Mouse (Mus musculus) forebrain, embryonic 10.5 days (tissue): ENCODE measurements around the gene Tmem17. TPM values are rescaled to one million over a fixed set of nuclear protein-coding genes. Genes with fewer than 3 reads are reported as not detected.

Experiments used
- DNase-seq: peaks from one replicate; pipeline ENCODE4 v3.0.0-alpha.2; 2017; ENCODE audit warnings: low spot score; ENCODE audit errors: extremely low spot score
- H3K27ac ChIP-seq: fragments of 300-500 bp; sonication (generic); 2 replicates; pipeline ENCODE4 v1.5.1; 2016; ENCODE audit warnings: mild to moderate bottlenecking
- H3K27me3 ChIP-seq: fragments of 300-500 bp; sonication (generic); 2 replicates; pipeline ENCODE4 v1.6.1; 2016; ENCODE audit warnings: mild to moderate bottlenecking; ENCODE audit not compliant: poor library complexity, severe bottlenecking
- H3K36me3 ChIP-seq: fragments of 300-500 bp; sonication (generic); replicated peaks from 2 replicates; pipeline ENCODE4 v1.6.1; 2016; ENCODE audit warnings: mild to moderate bottlenecking, moderate library complexity
- H3K4me1 ChIP-seq: fragments of 300-500 bp; sonication (generic); 2 replicates; pipeline ENCODE4 v1.6.1; 2016
- H3K4me3 ChIP-seq: fragments of 300-500 bp; sonication (generic); 2 replicates; pipeline ENCODE4 v1.5.1; 2016; ENCODE audit warnings: mild to moderate bottlenecking, moderate library complexity
- H3K9me3 ChIP-seq: fragments of 300-500 bp; sonication (generic); 2 replicates; pipeline ENCODE4 v1.6.1; 2016; ENCODE audit warnings: mild to moderate bottlenecking, moderate library complexity
- WGBS: fragments of 180-500 bp; shearing (Covaris S2); methylation state at CpG from one replicate; pipeline ENCODE4 v1.1.7; 2016; 5-methylcytosine and 5-hydroxymethylcytosine counted together
- polyA plus RNA-seq: library from polyadenylated mRNA; unstranded; fragments of >200 nt; fragmentation: Nextera tagmentation; extraction: Ambion mirVana; gene quantifications from 2 replicates; pipeline ENCODE4 v1.2.1, GENCODE M21; 2016

Gene Tmem17
- polyA plus RNA-seq, 1 experiment from 2014 or later = 14.1 TPM

- H3K27ac ChIP-seq = no peak overlapping the region
- peaks cover under 1% of the 10 kb centered on the region; the same call in 1 of the 2 replicates for H3K4me1 ChIP-seq
- 86% methylated on average over 6 of the region's 6 CpGs for WGBS
- H3K27me3 ChIP-seq = no peaks in the 10 kb centered on the region
- H3K4me3 ChIP-seq = no peak overlapping the region
- peaks cover 17% of the 10 kb centered on the region; the same call in 1 of the 2 replicates for H3K9me3 ChIP-seq
- no peak for DNase-seq
- H3K36me3 ChIP-seq = peaks cover 40% of the 10 kb centered on the region
Measured at GRCm38 (mm10) chr11:22518445-22518844, 6.6 kb downstream of the Tmem17 start.

GRCm38 (mm10) chr11:22520251-22520650 is 8.4 kb downstream of the Tmem17 start:
- H3K36me3 ChIP-seq = peaks cover 40% of the 10 kb centered on the region
- H3K27me3 ChIP-seq = no peaks in the 10 kb centered on the region
- 93% methylated on average over 4 of the region's 4 CpGs for WGBS
- peaks cover 17% of the 10 kb centered on the region; the same call in 1 of the 2 replicates for H3K9me3 ChIP-seq
- DNase-seq = no peak
- no peak overlapping the region for H3K27ac ChIP-seq
- H3K4me3 ChIP-seq = no peak overlapping the region
- H3K4me1 ChIP-seq = no peaks in the 10 kb centered on the region

GRCm38 (mm10) chr11:22524606-22525005 is 12.7 kb downstream of the Tmem17 start:
- WGBS = 83% methylated on average over 1 of the region's 1 CpGs
- Histone ChIP-seq H3K4me1 (no peaks in the 10 kb centered on the region), H3K9me3 (peaks cover 16% of the 10 kb centered on the region; the same call in 1 of the 2 replicates), H3K4me3 (no peak overlapping the region), H3K27ac (no peak overlapping the region), H3K27me3 (no peaks in the 10 kb centered on the region), H3K36me3 (peaks cover 14% of the 10 kb centered on the region)
- no peak for DNase-seq

- Histone ChIP-seq H3K9me3 (no peaks in the 10 kb centered on the region), H3K27ac (no peak overlapping the region), H3K4me1 (no peaks in the 10 kb centered on the region), H3K27me3 (no peaks in the 10 kb centered on the region), H3K36me3 (no peaks in the 10 kb centered on the region), H3K4me3 (no peak overlapping the region)
- no peak for DNase-seq
- WGBS = 59% methylated on average over 1 of the region's 1 CpGs
Measured at GRCm38 (mm10) chr11:22540600-22540999, 28.7 kb downstream of the Tmem17 start.

- H3K27me3 ChIP-seq = no peaks in the 10 kb centered on the region
- no peak overlapping the region for H3K4me3 ChIP-seq
- no peaks in the 10 kb centered on the region for H3K9me3 ChIP-seq
- H3K4me1 ChIP-seq = peaks cover 12% of the 10 kb centered on the region
- no peaks in the 10 kb centered on the region for H3K36me3 ChIP-seq
- no peak for DNase-seq
- 94% methylated on average over 1 of the region's 1 CpGs for WGBS
- H3K27ac ChIP-seq = no peak overlapping the region
Measured at GRCm38 (mm10) chr11:22560061-22560460, 48.2 kb downstream of the Tmem17 start.

- no peak overlapping the region for H3K4me3 ChIP-seq
- WGBS = 55% methylated on average over 6 of the region's 6 CpGs
- no peaks in the 10 kb centered on the region for H3K9me3 ChIP-seq
- no peak overlapping the region for H3K27ac ChIP-seq
- H3K4me1 ChIP-seq = peaks cover 12% of the 10 kb centered on the region
- DNase-seq = no peak
- H3K27me3 ChIP-seq = no peaks in the 10 kb centered on the region
- H3K36me3 ChIP-seq = no peaks in the 10 kb centered on the region
Measured at GRCm38 (mm10) chr11:22560503-22561328, 48.8 kb downstream of the Tmem17 start.

GRCm38 (mm10) chr11:22561329-22561592 is 49.4 kb downstream of the Tmem17 start:
- 98% methylated on average over 4 of the region's 4 CpGs for WGBS
- Histone ChIP-seq H3K4me3 (no peak overlapping the region), H3K4me1 (peaks cover 12% of the 10 kb centered on the region), H3K27me3 (no peaks in the 10 kb centered on the region), H3K9me3 (no peaks in the 10 kb centered on the region), H3K27ac (no peak overlapping the region), H3K36me3 (no peaks in the 10 kb centered on the region)
- DNase-seq = no peak

GRCm38 (mm10) chr11:22563706-22564105 is 51.8 kb downstream of the Tmem17 start:
- WGBS = 80% methylated on average over 3 of the region's 3 CpGs
- Histone ChIP-seq H3K4me3 (no peak overlapping the region), H3K27ac (no peak overlapping the region), H3K36me3 (no peaks in the 10 kb centered on the region), H3K27me3 (no peaks in the 10 kb centered on the region), H3K9me3 (no peaks in the 10 kb centered on the region), H3K4me1 (peaks cover 12% of the 10 kb centered on the region)
- DNase-seq = no peak

GRCm38 (mm10) chr11:22564676-22565075 is 52.8 kb downstream of the Tmem17 start:
- WGBS = 94% methylated on average over 3 of the region's 3 CpGs
- H3K9me3 ChIP-seq = no peaks in the 10 kb centered on the region
- H3K36me3 ChIP-seq = no peaks in the 10 kb centered on the region
- no peak for DNase-seq
- H3K4me3 ChIP-seq = no peak overlapping the region
- H3K4me1 ChIP-seq = peaks cover 12% of the 10 kb centered on the region
- H3K27me3 ChIP-seq = no peaks in the 10 kb centered on the region
- H3K27ac ChIP-seq = no peak overlapping the region

Other genes starting within 250 kb of the Tmem17 start
- gene Ehbp1, start 169.8 kb upstream of the Tmem17 start, polyA plus RNA-seq = 9.9 and 12.6 TPM in 2 replicates